Mouse (Mus musculus): Measurements from ENCODE around the gene DXBay18.
"Not testable (repeated sequence)": the region's sequence is repeated elsewhere in the genome, so short reads cannot be mapped to it uniquely, and the experiment has no call there.

Gene DXBay18

GRCm38 (mm10) chrX:73149350-73149749 lies at the start of gene DXBay18:
TSS of gene DXBay18 (minus strand) at chrX:73149450.
- not testable (repeated sequence) for DNase-seq

GRCm38 (mm10) chrX:73191934-73192333 lies 42.7 kb upstream of the DXBay18 start, which contains the start of gene Xlr3b:
TSS of gene Xlr3b (plus strand) at chrX:73192207.
- DNase-seq = not testable (repeated sequence)

- not testable (repeated sequence) for DNase-seq
Observed at GRCm38 (mm10) chrX:73176889-73177288, 27.6 kb upstream of the DXBay18 start, which contains the start of gene Spin2d. TSS of gene Spin2d (minus strand) at chrX:73176989.

- not testable (repeated sequence) for DNase-seq
Observed at GRCm38 (mm10) chrX:73148496-73148895, 754 bp downstream of the DXBay18 start, which contains the start of gene Xlr5b. TSS of gene Xlr5b (plus strand) at chrX:73148796.

GRCm38 (mm10) chrX:73143218-73143618 lies 6.0 kb downstream of the DXBay18 start:
- DNase-seq = not testable (repeated sequence)

GRCm38 (mm10) chrX:73122859-73123829 lies 26.1 kb downstream of the DXBay18 start:
- not testable (repeated sequence) for DNase-seq

- DNase-seq = not testable (repeated sequence)
Observed at GRCm38 (mm10) chrX:73116747-73117146, 32.5 kb downstream of the DXBay18 start, which contains the start of gene Gm14685. TSS of gene Gm14685 (plus strand) at chrX:73117047.

GRCm38 (mm10) chrX:73096941-73097508 lies 52.2 kb downstream of the DXBay18 start, which contains the start of gene Xlr3a:
TSS of gene Xlr3a (minus strand) at chrX:73097095.
- not testable (repeated sequence) for DNase-seq
